Mouse (Mus musculus) heart, adult 8-10 months (tissue): ENCODE results near the gene E2f2. TPM values are rescaled to one million over a fixed set of nuclear protein-coding genes. Genes with fewer than 3 reads are reported as not detected.

Experiments used
- DNase-seq: peaks from one replicate; pipeline ENCODE4 v3.0.0; 2022; ENCODE audit warnings: low spot score
- total RNA-seq, 4 experiments: library from RNA; stranded (reverse); gene quantifications; 2 replicates each; pipeline ENCODE4 v1.2.4; 2022

Gene E2f2
- total RNA-seq, 4 experiments from 2014 or later, result 0.38 to 2.1 (median 0.59) TPM

- DNase-seq, result no peak
These were observed 68.8 kb downstream of the E2f2 start for GRCm38 (mm10) chr4:136240955-136241354.

- no peak for DNase-seq
These were observed 70.0 kb downstream of the E2f2 start for GRCm38 (mm10) chr4:136242065-136242703.

- no peak for DNase-seq
These were observed 70.5 kb downstream of the E2f2 start for GRCm38 (mm10) chr4:136242728-136243127.

- no peak for DNase-seq
These were observed 72.0 kb downstream of the E2f2 start for GRCm38 (mm10) chr4:136244208-136244607.

Other genes with a start within 250 kb of the E2f2 start
- gene Hmgcl, start 225.9 kb upstream of the E2f2 start, total RNA-seq, result 10 to 100 TPM; 83.3 to 91.3 (median 85.0) TPM
- 1 to 10 TPM; 1.2 to 3.2 (median 1.6) TPM for gene Gale, start 208.7 kb upstream of the E2f2 start, total RNA-seq
- gene Lypla2, start 199.8 kb upstream of the E2f2 start, total RNA-seq, result 10 to 100 TPM; 32.5 to 38.4 (median 35.9) TPM
- 10 to 100 TPM; 20.8 to 23.4 (median 21.6) TPM for gene Pithd1, start 185.1 kb upstream of the E2f2 start, total RNA-seq
- gene Eloa, start 150.6 kb upstream of the E2f2 start, total RNA-seq, result 10 to 100 TPM; 32.2 to 33.9 (median 33.1) TPM
- gene Rpl11, start 119.0 kb upstream of the E2f2 start, total RNA-seq, result 100 to 1,000 TPM; 238 to 318 (median 274) TPM
- gene Id3, start 28.9 kb upstream of the E2f2 start, total RNA-seq, result 10 to 100 TPM; 41.4 to 71.3 (median 61.6) TPM
- gene Asap3, start 34.0 kb downstream of the E2f2 start, total RNA-seq, result 10 to 100 TPM in 1 of 4 experiments, 1 to 10 TPM in 3; 6.8 to 12.6 (median 9.1) TPM
- gene Tcea3, start 75.3 kb downstream of the E2f2 start, total RNA-seq, result 100 to 1,000 TPM; 142 to 162 (median 148) TPM
- gene Zfp46, start 112.3 kb downstream of the E2f2 start, total RNA-seq, result 10 to 100 TPM; 31.3 to 46.4 (median 39.0) TPM
- 10 to 100 TPM; 34.6 to 47.6 (median 41.4) TPM for gene Hnrnpr, start 138.5 kb downstream of the E2f2 start, total RNA-seq